Mouse (Mus musculus): ENCODE measurements around the gene Lpin1. TPM values are rescaled to one million over a fixed set of nuclear protein-coding genes. Genes with fewer than 3 reads are reported as not detected.

Lpin1 gene
- total RNA-seq (2023) = 10 to 100 TPM; 15.5 to 16.0 TPM

DNA sequence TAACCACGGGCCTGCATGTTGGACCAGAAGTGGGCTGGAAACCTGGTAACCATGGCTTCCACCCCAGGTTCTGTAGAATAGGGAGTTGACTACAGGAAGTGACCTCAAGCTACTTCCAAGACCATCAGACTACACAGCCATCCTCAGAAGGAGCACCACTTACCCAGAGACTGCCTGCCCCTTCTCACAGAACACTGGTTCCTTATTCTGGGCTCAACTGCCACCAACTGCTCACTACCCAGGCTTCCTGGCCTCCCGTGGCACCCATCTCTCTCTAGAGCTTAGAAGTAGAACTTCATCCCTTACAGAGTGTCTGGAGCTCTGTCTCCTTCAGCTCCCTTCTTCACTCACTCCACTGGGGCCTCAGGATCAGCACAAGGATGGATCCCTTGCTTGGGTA lies at the start of gene Lpin1:
TSS of gene Lpin1 (minus strand) at position 31 of the 400 bp plus-strand sequence.

DNA sequence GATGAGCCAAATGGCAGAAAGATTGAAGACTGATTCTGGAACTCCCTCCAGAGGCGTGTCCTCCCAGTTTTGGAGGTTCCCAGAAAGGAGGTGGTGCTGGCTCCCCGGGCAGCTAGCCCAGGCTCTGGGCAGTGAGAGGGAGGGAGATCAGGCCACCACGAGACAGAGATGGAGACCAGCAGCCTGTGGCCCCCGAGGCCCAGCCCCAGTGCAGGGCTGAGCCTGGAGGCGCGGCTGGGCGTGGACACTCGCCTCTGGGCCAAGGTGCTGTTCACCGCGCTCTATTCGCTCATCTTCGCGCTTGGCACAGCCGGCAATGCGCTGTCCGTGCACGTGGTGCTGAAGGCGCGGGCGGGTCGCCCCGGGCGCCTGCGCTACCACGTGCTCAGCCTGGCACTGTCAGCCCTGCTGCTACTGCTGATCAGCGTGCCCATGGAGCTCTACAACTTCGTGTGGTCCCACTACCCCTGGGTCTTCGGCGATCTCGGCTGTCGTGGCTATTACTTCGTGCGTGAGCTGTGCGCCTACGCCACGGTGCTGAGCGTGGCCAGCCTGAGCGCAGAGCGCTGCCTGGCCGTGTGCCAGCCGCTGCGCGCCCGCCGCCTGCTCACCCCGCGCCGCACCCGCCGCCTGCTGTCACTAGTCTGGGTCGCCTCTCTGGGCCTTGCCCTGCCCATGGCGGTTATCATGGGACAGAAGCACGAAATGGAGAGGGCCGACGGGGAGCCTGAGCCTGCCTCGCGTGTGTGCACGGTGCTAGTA lies 42.7 kb upstream of the Lpin1 start, which contains the start of gene Ntsr2:
TSS of gene Ntsr2 (plus strand) at position 51 of the 762 bp plus-strand sequence.

Other genes with a start within 250 kb of the Lpin1 start
- gene Ntsr2, start 42.4 kb upstream of the Lpin1 start, total RNA-seq (2023) = not detected
- gene Greb1, start 189.9 kb upstream of the Lpin1 start, total RNA-seq (2023) = not detected
- 10 to 100 TPM in 1 of 2 experiments, 1 to 10 TPM in 1; 8.7 to 10.1 TPM for gene E2f6, start 200.0 kb upstream of the Lpin1 start, total RNA-seq (2023)